Mouse (Mus musculus) embryonic facial prominence, embryonic 11.5 days (tissue): Measurements from ENCODE around the gene Gm20388. TPM values are rescaled to one million over a fixed set of nuclear protein-coding genes. Genes with fewer than 3 reads are reported as not detected.

Experiments used
- ATAC-seq: fragments of 200-750 bp; cut with Nextera tagmentation; replicated peaks from 2 replicates; pipeline ENCODE4 v1.8.0; 2017; ENCODE audit warnings: low read depth; ENCODE audit not compliant: insufficient number of reproducible peaks, low FRiP score, low TSS enrichment
- DNase-seq: peaks from one replicate; pipeline ENCODE4 v3.0.0-alpha.2; 2015; ENCODE audit warnings: low spot score
- H3K27ac ChIP-seq: fragments of 300-500 bp; sonication (generic); replicated peaks from 2 replicates; pipeline ENCODE4 v1.5.1; 2014; ENCODE audit warnings: mild to moderate bottlenecking, low read depth, low read length, control low read depth
- H3K27me3 ChIP-seq: fragments of 300-500 bp; sonication (generic); 2 replicates; pipeline ENCODE4 v1.6.1; 2014; ENCODE audit warnings: mild to moderate bottlenecking, low read length, moderate library complexity, mixed read lengths; ENCODE audit not compliant: control insufficient read depth, insufficient read depth
- H3K36me3 ChIP-seq: fragments of 300-500 bp; sonication (generic); replicated peaks from 2 replicates; pipeline ENCODE4 v1.6.1; 2014; ENCODE audit warnings: low read depth, mild to moderate bottlenecking, low read length, moderate library complexity, mixed read lengths; ENCODE audit not compliant: control insufficient read depth, insufficient read depth
- H3K4me1 ChIP-seq: fragments of 300-500 bp; sonication (generic); 2 replicates; pipeline ENCODE4 v1.6.1; 2014; ENCODE audit warnings: low read length, mixed read lengths; ENCODE audit not compliant: control insufficient read depth, insufficient read depth
- H3K4me2 ChIP-seq: fragments of 300-500 bp; sonication (generic); 2 replicates; pipeline ENCODE4 v1.6.1; 2014; ENCODE audit warnings: low read depth, mild to moderate bottlenecking, control low read depth, low read length, moderate library complexity
- H3K4me3 ChIP-seq: fragments of 300-500 bp; sonication (generic); 2 replicates; pipeline ENCODE4 v1.5.1; 2014; ENCODE audit warnings: low read depth, low read length, control low read depth
- H3K9ac ChIP-seq: fragments of 300-500 bp; sonication (generic); replicated peaks from 2 replicates; pipeline ENCODE4 v1.6.1; 2014; ENCODE audit warnings: mild to moderate bottlenecking, control low read depth, low read length
- H3K9me3 ChIP-seq: fragments of 300-500 bp; sonication (generic); replicated peaks from 2 replicates; pipeline ENCODE4 v1.6.1; 2016; ENCODE audit warnings: mild to moderate bottlenecking, low read length, inconsistent platforms, mixed read lengths; ENCODE audit not compliant: control insufficient read depth
- WGBS: fragments of 180-500 bp; shearing (Covaris S2); extraction: QIAGEN DNeasy Blood & Tissue Kit; methylation state at CpG from one replicate; pipeline ENCODE4 v1.1.7; 2014; 5-methylcytosine and 5-hydroxymethylcytosine counted together
- polyA plus RNA-seq: library from polyadenylated mRNA; unstranded; fragments of >200 nt; fragmentation: Nextera tagmentation; extraction: Ambion mirVana; gene quantifications from 2 replicates; pipeline ENCODE4 v1.2.1, GENCODE M21; 2014

Gene Gm20388
- polyA plus RNA-seq, 1 experiment from 2014 or later = 3.1 TPM

DNA sequence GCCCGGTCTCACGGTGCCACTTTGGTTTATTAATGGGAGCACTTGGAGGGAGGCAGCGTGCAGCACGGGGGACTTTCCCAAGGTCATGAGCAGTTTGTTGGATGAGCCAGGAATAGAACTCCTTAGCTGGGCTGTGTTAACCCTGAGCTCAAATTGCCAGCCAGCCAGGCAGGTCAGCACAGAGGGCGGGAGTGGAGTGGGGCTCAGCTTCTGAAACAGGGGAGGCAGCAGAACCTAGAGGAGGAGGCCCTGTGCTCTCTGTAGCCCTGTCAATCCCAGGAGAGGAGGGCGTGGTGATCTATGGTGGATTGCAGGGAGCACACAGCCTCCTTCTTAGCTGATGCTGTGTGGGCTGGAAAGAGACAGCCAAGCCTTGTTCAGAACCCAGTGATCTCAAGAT lies 615.2 kb downstream of the Gm20388 start:
- Histone ChIP-seq H3K9ac (no peak overlapping the region), H3K27ac (no peak overlapping the region), H3K4me1 (peaks cover 7% of the 10 kb centered on the region), H3K36me3 (no peaks in the 10 kb centered on the region), H3K4me3 (no peak overlapping the region), H3K9me3 (no peaks in the 10 kb centered on the region), H3K27me3 (no peaks in the 10 kb centered on the region; the same call in 1 of the 2 replicates), H3K4me2 (no peak overlapping the region)
- 55% methylated on average over 6 of the region's 6 CpGs for WGBS
- DNase-seq = no peak
- 0 out of 2 replicates have a peak, but pooled peaks have one; percentile 20 for ATAC-seq

DNA sequence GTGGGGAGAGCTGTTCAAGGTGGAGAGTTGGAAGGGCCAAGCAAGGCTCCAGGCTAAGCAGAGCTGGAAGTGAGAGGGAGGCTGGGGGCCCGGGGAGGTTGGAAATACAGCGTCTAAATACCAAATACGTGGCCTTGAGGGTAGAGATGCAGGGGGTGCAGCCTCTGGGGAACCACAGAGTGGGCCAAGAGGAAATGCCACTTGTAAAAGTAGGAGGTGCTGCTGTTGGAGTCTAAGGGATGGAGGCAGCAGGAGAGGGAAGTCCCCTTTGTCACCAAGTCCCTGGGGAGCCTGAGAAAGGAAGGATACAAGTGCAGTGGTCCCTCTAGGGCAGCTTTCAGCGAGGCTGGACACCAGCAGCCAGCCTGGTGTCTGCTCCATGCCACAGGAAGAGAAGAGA lies 615.9 kb downstream of the Gm20388 start:
- H3K9ac ChIP-seq = no peak overlapping the region
- no peak for ATAC-seq

DNA sequence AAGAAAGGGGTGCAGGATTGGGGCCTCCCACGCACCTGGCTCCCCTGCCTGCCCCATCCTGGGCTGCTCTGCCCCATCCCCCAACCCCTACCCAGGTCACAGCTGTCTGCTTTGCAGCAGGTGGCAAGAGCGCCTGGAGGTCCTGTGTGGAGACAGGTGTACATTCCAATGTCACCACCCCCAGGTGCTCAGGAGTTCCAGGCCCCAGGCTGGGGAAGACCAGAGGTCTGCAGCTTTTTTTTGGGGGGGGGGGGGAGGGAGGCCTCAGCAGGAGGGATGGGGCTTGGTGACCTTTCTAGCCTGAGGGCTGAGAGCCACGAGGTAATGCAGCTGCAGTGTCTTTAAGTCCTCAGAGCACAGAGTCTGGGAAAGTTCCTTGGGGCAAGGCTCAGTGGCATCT lies 617.7 kb downstream of the Gm20388 start:
- no peaks in the 10 kb centered on the region for H3K9me3 ChIP-seq

More for the DNA sequence above, 615.9 kb downstream of the Gm20388 start:
- Histone ChIP-seq H3K9me3 (no peaks in the 10 kb centered on the region), H3K4me2 (no peak overlapping the region), H3K4me3 (no peak overlapping the region), H3K4me1 (peaks cover 10% of the 10 kb centered on the region), H3K27ac (no peak overlapping the region), H3K36me3 (no peaks in the 10 kb centered on the region), H3K27me3 (no peaks in the 10 kb centered on the region; the same call in 1 of the 2 replicates)
- DNase-seq = no peak
- WGBS = 37% methylated on average over 4 of the region's 4 CpGs

DNA sequence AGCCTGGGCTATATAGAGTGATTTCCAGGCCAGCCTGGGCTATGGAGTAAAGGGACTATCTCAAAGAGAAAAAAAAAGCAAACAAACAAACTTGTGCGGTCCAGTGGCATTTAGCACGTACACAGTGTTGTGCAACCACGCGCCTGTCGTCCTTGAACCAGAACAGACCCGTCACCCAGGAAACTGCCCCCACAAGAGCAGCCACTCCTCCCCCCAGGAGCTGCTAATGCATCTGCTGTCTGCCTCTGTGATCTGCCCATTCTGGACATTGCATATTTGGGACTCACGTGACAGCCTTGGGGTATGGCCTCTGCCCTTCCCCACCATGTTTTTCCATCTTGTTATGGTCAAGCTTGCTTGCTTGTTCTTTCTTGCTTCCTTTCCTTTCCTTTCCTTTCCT lies 618.6 kb downstream of the Gm20388 start:
- H3K4me3 ChIP-seq = no peak overlapping the region
- no peaks in the 10 kb centered on the region for H3K36me3 ChIP-seq
- H3K4me2 ChIP-seq = no peak overlapping the region
- ATAC-seq = no peak
- no peak overlapping the region for H3K9ac ChIP-seq
- no peak overlapping the region for H3K27ac ChIP-seq
- peaks cover 2% of the 10 kb centered on the region; the same call in 1 of the 2 replicates for H3K27me3 ChIP-seq
- DNase-seq = no peak
- no peaks in the 10 kb centered on the region for H3K9me3 ChIP-seq
- WGBS = 58% methylated on average over 7 of the region's 7 CpGs
- peaks cover 35% of the 10 kb centered on the region for H3K4me1 ChIP-seq

More for the DNA sequence above, 617.7 kb downstream of the Gm20388 start:
- DNase-seq (no peak), ATAC-seq (no peak)
- no peaks in the 10 kb centered on the region; the same call in 1 of the 2 replicates for H3K27me3 ChIP-seq
- H3K4me2 ChIP-seq = no peak overlapping the region
- no peak overlapping the region for H3K27ac ChIP-seq
- no peaks in the 10 kb centered on the region for H3K36me3 ChIP-seq
- peaks cover 26% of the 10 kb centered on the region for H3K4me1 ChIP-seq
- H3K4me3 ChIP-seq = no peak overlapping the region
- 15% methylated on average over 3 of the region's 3 CpGs for WGBS
- H3K9ac ChIP-seq = no peak overlapping the region

DNA sequence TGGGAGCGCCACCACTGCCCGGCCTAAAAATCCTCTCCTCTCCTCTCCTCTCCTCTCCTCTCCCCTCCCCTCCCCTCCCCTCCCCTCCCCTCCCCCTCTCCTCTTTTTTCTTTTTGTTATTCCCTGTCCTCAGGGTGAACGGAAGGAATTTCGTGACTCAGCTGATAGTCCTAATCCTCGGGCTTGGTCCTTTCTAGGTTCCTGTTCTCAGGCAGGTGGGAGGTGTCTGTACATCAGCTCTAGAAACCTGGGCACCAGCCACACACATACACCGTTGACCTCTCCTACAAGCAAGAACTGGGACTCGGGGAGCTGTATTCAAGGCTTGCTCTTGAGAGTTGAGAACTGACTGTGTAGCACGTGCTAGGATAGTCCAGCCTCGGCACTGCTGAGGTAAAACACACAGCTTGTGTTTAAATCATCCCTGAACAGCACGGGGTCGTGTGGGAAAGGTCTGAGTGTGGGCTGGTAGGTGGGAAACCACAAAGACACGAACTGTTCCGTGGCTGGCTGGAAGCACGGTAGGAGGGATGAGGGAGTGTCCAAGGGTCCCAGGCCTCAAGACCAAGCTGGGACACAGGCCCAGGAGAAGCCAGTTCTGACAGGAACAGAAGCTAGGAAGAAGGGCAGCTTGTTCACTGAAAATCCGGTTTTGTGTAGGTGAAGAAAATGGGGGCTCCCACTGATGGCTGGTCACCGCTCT lies 620.5 kb downstream of the Gm20388 start:
- no peak for ATAC-seq

DNA sequence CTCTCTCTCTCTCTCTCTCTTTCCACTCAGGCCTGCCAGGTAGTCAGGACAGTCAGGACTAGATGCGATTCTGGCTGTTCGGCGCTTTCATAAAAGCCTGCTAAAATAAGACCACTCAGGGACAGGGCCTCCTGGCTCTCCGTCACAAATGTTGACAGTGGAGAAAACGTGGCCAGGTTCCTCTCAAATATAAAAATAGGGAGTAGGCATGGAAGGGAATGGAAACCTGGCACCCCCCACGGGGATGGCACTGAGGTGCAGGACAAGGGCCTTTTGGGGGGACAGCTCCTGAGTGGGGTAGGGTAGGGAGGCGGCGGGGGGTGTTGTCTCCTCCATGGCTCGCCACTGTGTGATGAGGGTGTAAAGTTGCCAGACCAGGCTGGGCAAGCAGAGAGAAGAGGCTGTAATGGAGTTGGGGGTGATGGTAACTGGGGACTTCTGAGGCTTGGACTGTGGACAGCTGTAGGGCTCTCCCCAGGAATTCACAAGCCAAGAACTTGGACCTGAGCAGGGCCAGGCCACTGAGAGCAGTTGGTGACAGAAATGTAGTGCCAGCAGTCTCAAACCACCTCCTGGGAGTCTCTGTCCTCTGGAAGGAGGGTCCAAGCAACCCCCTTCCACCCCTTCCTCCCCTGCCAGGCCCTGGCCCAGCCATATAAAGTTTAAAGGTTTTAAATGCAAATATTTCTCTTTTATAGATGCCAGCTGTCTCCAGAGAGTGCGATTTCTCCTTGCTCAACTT lies 621.3 kb downstream of the Gm20388 start:
- Histone ChIP-seq H3K4me3 (no peak overlapping the region), H3K9ac (0 out of 2 replicates have a peak overlapping the region, but pooled peaks have one; percentile 0)

More for the DNA sequence above, 620.5 kb downstream of the Gm20388 start:
- Histone ChIP-seq H3K9me3 (no peaks in the 10 kb centered on the region), H3K27me3 (peaks cover 3% of the 10 kb centered on the region; the same call in 1 of the 2 replicates), H3K9ac (no peak overlapping the region), H3K27ac (no peak overlapping the region), H3K36me3 (no peaks in the 10 kb centered on the region), H3K4me1 (peaks cover 45% of the 10 kb centered on the region), H3K4me2 (no peak overlapping the region), H3K4me3 (no peak overlapping the region)
- WGBS = 58% methylated on average over 15 of the region's 16 CpGs
- no peak for DNase-seq

DNA sequence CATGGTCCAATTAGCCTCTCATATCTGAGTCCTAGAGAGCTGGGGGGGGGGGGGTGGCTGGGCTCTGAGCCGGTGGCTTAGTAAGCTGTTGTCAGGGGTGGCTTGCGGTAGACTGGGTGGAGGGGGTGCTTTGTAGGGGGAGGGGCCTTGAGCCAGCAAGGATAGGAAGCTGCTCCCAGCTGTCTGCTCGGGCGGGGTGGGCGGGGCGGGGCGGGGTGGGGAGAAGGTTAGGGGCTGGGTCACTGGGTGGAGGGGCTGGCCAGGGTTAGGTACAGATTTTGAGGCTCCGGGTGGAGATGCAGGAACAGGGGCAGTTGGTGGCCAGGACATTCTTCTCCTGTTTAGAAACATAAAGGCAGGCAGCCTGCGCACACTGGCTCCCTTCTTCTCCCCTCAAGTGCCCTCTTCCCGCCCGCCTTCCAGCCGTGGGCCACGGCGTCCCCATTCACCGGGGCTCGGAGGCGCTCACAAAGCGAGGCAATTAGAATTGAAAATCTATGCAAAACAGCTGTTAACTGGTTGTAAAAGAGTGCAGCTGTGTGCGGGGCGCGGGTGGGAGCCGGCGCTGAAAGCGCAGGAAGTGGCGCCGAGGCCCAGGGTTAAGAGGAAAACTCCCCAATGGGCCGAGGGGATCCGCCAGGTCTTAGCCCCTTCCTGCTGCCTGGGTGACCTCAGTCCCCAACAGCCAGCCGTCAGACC lies 622.0 kb downstream of the Gm20388 start:
- under 1% methylated on average over 29 of the region's 29 CpGs for WGBS
- H3K27me3 ChIP-seq = peaks cover 3% of the 10 kb centered on the region; the same call in 1 of the 2 replicates

More for the DNA sequence above, 621.3 kb downstream of the Gm20388 start:
- H3K4me2 ChIP-seq = peak overlapping the region; percentile 11; the same call in 1 of the 2 replicates
- H3K36me3 ChIP-seq = no peaks in the 10 kb centered on the region
- H3K9me3 ChIP-seq = no peaks in the 10 kb centered on the region
- H3K27me3 ChIP-seq = peaks cover 3% of the 10 kb centered on the region; the same call in 1 of the 2 replicates
- ATAC-seq = no peak
- no peak for DNase-seq
- H3K4me1 ChIP-seq = peaks cover 50% of the 10 kb centered on the region
- WGBS = 52% methylated on average over 10 of the region's 10 CpGs
- peak overlapping the region; percentile 48 for H3K27ac ChIP-seq

More for the DNA sequence above, 622.0 kb downstream of the Gm20388 start:
- Histone ChIP-seq H3K27ac (peak overlapping the region; percentile 61), H3K4me1 (peaks cover 50% of the 10 kb centered on the region), H3K9me3 (no peaks in the 10 kb centered on the region), H3K36me3 (no peaks in the 10 kb centered on the region), H3K4me3 (peak overlapping the region; percentile 0; the same call in 1 of the 2 replicates), H3K9ac (peak overlapping the region; percentile 4; the same call in 1 of the 2 replicates), H3K4me2 (peak overlapping the region; percentile 40)
- DNase-seq = peak; percentile 66
- ATAC-seq = no peak
